Mouse (Mus musculus): Measurements from ENCODE around the gene Shank1. TPM values are rescaled to one million over a fixed set of nuclear protein-coding genes. Genes with fewer than 3 reads are reported as not detected.
A peak's percentile ranks its signal among the peaks of the same experiment; 100 is the strongest.

The Shank1 gene
- polyA plus RNA-seq, 1 experiment, result 0.31 TPM

- DNase-seq (ENCODE audit: low read depth), result peak; percentile 97
Observed at GRCm38 (mm10) chr7:44304775-44305641, 5.0 kb upstream of the Shank1 start.

DNA sequence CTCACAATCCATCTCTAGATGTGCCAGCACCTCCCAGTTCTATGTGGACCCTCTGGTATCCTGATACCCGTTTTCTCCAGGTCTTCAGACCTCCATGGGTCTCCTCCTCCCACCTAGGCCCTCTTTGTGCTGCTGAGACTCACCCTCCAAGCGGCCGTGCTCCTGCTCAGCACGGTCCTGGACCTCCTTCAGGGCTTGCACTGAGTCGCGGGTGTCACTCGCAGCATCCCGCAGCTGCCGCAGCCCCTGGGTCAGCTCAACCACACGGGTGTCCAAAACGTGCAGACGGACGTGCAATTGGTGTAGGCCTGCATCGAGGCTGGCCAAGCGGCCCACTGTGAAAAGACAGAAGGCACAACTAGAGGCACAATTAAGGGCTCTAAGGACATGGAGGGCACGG, 4.4 kb upstream of the Shank1 start:
- no peak for DNase-seq (ENCODE audit: low read depth)

DNA sequence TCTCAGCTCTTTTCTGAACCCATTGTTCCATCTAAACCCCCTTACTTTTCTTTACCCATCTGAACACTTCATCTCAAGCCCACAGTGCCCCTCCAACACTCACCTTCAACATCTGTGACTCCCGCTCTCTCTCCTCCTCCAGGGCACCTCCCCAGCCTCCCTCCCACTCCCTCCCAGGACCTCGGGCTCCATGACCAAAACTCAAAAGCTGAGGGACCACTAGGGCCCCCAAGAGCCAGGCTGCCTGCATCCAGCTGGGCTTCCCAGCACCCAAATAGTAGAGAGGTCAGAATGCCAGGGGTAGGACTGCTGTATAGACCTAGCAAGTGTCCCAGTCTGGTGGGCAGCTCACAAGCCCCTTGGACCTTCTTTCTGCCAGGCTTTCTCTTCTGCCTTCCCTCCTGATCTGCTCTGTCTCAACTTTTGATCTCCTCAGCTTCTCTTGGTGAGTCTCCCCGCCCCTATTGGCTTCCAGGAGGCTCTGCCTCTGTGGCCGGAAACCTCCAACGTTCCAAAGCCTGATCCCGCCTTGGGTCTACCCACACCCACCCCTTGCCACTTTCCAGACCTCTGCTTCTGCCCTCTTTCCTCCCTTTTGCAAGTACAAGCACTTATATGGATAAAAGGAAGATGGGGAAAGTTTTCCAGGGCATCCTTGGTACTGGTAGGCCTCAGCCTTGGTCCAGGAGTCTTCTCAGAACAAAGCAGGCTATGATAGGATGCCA, 3.4 kb upstream of the Shank1 start, which contains the start of gene Clec11a:
TSS of gene Clec11a (minus strand) at position 387 of the 725 bp plus-strand sequence.
- DNase-seq (ENCODE audit: low read depth), result no peak

DNA sequence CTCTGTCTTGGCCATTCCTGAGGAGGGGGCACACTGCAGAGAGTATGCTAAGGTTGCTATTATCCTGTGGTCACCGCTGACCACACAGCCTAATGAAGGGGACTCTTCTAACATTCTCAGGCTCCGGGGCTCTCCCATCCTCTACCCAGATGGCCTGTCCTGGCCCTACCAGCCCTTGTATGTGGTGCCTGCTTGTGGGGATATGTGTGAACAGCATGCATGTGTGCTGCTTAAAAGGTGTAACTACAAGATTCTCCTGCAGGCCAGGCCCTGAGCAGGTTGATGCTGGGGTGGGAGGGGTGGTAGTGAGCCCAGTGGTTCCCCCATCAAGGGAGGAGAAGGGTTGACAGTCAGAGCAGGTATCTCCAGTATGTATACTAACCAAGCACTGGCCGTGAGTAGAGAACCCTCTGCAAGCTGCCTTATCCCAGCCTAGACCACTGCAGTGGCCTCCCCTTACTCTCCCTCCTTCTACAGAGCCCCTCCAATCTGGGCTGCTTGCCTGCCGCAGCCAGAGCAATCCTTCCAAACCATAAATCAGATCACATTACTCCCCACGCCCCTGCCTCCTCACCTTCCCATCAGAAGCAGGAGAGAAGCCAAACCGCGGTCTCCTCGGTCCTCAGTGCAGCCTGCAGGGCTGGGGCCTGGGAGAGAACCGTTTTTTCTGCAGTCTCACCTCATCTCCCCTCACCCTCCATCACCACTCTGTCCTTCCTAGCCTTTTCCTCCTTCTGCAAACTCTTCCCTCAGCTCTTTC, 2.6 kb upstream of the Shank1 start:
- DNase-seq (ENCODE audit: low read depth), result no peak

DNA sequence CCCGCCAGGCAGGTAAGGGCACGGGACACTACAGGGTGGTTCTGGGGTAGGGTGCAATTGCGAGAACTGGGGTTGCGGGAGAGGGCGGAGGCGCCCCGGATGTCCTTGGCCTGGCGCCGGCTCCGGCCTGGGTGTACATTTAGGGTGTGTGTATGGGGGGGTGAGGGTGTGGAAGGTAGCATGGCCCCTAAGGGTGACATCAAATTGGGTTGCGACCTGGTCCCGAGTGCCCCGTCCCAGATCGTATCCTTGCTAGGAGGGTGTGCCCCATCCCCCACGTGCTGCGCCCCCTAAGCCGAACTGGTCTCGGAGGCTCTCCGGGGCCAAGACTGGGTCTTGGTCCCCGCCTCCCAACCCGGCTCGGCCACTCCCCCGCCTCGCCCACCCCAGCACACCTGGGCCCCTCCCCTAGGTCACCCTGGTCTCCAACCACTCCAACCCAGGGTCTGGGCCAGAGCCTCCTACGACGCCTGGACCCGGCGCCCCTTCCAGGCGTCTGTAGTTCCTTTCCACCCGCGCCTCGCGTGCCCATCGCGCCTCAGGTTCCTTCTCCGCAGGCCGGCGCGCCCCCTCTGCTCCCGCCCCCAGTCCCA, 328 bp downstream of the Shank1 start:
- DNase-seq (ENCODE audit: low read depth), result no peak

DNA sequence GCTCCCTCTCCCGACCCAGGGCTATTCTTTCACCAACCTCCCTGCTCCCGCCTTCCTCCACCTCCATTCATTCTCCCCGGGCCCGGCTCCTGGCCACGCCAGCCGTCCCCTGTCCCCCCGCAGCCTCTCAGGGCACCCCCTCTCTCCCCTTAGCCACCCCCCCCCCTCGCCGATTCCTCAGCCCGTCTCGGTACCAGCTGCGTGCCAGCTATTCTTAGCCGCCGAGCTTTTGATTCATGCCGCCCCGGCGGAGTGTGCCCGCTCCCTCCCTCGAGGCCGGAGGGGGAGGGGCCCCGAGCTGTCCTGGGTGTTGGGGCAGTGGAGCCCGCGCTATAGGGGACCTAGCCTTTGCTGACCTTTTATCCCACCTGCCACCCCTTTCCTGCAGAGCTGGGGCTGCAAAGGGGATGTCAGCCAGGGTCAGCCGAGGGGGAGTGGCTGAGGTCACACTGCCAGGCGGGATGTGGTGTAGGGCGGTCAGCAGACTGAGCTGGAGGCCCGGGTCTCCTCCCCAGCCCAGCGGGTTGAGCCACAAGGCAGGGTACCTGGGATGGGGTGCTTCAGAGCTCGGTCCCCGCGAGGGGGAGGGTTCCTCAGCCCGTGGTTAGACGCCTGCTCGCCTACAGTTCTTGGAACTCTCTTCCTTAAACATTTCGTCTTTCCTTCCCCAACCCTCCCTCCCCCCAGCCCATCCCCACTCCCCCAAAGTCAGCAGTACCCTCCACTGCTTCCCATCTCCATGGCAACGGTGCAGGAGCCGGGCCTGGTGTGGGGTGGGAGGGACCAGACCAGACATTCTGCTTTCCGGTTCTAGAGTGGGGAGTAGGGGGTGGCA, 1.0 kb downstream of the Shank1 start:
- no peak for DNase-seq (ENCODE audit: low read depth)

DNA sequence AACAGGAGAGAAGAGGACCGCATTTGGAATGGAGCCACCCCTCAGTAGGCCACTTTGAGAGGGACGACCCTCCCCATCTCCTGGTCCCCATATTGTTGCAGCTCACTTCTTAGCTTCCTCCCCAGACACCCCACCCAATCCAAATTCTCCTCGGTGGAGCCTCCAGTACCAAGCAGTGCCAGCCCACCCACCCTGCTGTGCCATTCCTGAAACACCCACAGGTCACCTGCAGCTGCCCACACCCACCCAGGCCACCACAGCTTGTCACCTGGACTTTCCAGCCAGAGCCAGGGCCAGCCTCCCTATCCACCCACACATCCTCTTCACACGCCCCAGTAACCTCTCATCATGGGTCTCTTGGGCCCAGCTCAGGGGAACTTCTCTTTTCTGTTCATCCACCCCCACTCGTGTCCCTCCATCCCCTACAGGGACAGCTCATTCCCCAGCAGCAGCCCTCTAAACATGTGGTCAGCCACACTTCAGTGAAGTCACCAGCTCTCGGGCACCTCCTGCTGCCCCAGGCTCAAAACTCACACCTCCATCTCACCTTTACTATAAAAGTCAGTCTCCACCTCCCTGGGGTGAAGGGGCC, 1.8 kb downstream of the Shank1 start:
- DNase-seq (ENCODE audit: low read depth), result no peak

DNA sequence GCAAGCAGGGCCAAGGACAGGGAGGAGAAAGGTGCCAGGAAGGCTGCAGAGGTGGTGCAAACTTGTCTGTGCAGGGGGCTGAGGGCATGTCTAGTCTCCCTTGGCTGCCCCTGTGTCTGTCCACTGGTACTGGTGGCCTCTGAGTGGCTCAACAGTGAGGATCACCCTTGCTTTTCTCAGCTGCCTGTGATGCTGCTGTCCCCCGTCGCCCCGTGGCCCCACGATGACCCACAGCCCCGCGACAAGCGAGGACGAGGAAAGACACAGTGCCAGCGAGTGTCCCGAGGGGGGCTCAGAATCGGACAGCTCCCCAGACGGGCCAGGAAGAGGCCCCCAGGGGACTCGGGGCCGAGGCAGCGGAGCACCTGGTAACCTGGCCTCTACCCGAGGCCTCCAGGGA, 2.4 kb downstream of the Shank1 start:
- DNase-seq (ENCODE audit: low read depth), result no peak

- no peak for DNase-seq (ENCODE audit: low read depth)
Observed at GRCm38 (mm10) chr7:44317913-44318312, 7.9 kb downstream of the Shank1 start.

GRCm38 (mm10) chr7:44320886-44321285, 10.8 kb downstream of the Shank1 start:
- DNase-seq (ENCODE audit: low read depth), result no peak

DNA sequence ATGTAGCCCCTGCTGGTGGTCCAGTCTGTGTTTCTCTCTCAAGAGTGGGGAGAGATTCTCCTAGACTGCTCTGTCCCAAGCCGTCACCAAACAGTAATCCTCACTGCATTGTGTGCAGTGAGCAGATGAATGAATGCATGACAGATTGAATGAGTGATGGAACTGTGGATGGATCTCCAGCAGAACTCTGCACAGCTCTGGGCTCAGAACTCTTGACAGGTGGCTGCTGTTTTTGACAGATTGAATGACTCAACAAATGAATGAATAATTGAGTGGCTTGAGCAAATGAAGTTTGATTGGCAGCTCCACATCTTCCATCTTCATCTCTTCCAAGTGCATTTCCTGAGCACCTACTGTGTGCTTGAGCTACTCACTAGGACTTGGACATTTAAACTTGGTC, 12.2 kb downstream of the Shank1 start:
- DNase-seq (ENCODE audit: low read depth), result no peak

DNA sequence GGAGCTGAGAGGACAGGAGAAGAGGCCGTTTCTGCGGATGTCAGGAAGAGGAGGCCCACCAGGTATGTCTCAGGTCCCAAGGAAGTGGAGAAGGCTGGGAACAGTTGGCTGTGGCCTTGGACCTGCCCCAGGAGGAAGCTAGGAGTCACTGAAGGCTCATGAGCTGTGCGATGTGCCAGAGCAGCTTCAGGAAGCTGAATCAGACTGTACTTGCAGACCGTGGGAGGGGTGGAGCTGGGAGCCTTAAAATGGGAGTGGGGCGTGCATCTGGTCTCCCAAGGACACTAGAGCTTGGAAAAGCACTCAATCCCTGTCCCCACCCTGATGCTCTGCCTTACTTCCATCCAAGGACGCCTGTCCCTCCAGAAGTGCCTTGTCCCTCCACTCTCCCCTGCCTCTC, 16.6 kb downstream of the Shank1 start:
- no peak for DNase-seq (ENCODE audit: low read depth)

- no peak for DNase-seq (ENCODE audit: low read depth)
Observed at GRCm38 (mm10) chr7:44332336-44332735, 22.3 kb downstream of the Shank1 start.

- no peak for DNase-seq (ENCODE audit: low read depth)
Observed at GRCm38 (mm10) chr7:44334139-44334538, 24.1 kb downstream of the Shank1 start.

DNA sequence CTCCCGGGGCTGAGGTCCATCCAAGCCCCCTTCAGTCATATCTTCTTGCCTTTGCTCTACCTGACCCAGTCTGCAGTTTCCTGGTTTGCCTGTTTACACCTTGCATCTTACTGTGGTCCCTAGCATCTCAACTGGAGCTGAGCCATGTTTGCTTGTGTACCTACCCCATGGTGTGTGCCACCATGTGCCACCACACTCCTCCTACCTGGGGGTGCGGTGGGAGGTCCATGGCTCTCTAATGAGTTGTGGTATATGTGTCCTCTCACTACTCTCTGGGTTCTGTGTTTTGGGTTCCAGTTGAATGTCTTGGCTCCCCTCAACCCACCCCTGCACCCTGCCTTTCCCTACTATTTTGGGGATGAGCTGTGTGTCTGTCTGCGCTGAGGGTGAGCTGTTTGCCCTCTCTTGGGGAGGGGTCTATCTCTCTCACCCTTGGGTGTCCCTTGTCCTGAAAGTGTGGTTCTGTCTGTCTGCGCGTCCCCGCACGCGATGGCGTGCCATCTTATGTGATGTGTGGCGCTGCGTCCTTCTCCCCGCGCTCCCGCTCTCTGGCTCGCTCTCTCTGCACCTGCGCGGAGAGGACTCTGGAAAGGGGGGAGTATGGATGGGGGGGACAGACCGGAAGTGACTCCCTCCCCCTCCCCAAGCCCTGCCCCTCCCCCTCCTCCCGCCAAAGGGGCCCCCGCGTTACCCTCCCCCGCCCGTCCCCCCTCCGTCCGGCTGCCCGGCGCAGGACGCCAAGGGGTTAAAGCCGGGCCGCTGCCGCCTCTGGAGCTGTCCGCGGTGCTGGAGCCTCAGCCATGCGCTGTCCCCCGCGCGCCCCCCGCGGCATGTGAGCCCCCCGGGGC, 25.2 kb downstream of the Shank1 start:
- no peak for DNase-seq (ENCODE audit: low read depth)

GRCm38 (mm10) chr7:44336046-44337021, 26.3 kb downstream of the Shank1 start:
- DNase-seq (ENCODE audit: low read depth), result no peak

GRCm38 (mm10) chr7:44337121-44337849, 27.2 kb downstream of the Shank1 start:
- DNase-seq (ENCODE audit: low read depth), result no peak

GRCm38 (mm10) chr7:44340226-44340625, 30.2 kb downstream of the Shank1 start:
- DNase-seq (ENCODE audit: low read depth), result no peak
